Mouse (Mus musculus) embryonic fibroblast, embryonic 13.5 days (primary cell): ENCODE measurements around the gene Atrnl1. TPM values are rescaled to one million over a fixed set of nuclear protein-coding genes. Genes with fewer than 3 reads are reported as not detected.
A peak's percentile ranks its signal among the peaks of the same experiment; 100 is the strongest.
"Not testable (repeated sequence)": the region's sequence is repeated elsewhere in the genome, so short reads cannot be mapped to it uniquely, and the experiment has no call there.

Source experiments
- H3K27ac ChIP-seq: 2 replicates; pipeline ENCODE4 v1.5.1; 2012; ENCODE audit warnings: low read length, control low read depth, inconsistent platforms; ENCODE audit not compliant: insufficient read depth
- H3K4me1 ChIP-seq: 2 replicates; pipeline ENCODE4 v1.6.1; 2011; ENCODE audit warnings: low read length; ENCODE audit not compliant: control insufficient read depth, insufficient read depth
- H3K4me3 ChIP-seq: 2 replicates; pipeline ENCODE4 v1.5.1; 2011; ENCODE audit warnings: mild to moderate bottlenecking, control low read depth, low read length; ENCODE audit not compliant: insufficient read depth
- CTCF ChIP-seq: IDR thresholded peaks from 2 replicates; pipeline ENCODE4 v1.5.1; 2011; ENCODE audit warnings: mild to moderate bottlenecking, control low read depth, low read length, moderate library complexity, borderline replicate concordance; ENCODE audit not compliant: insufficient read depth
- POLR2A ChIP-seq: IDR thresholded peaks from 2 replicates; pipeline ENCODE4 v1.6.1; 2011; ENCODE audit warnings: low read depth, mild to moderate bottlenecking, control low read depth, low read length, moderate library complexity
- polyA plus RNA-seq: library from polyadenylated mRNA; stranded (reverse); fragments of >200 nt; gene quantifications from 2 replicates; pipeline ENCODE4 v1.2.4, GENCODE M21; 2011; ENCODE audit warnings: low read depth; ENCODE audit not compliant: missing spikeins, insufficient read length

The Atrnl1 gene
- polyA plus RNA-seq, 1 experiment: 29.4 TPM

- Histone ChIP-seq H3K4me3 (no peak overlapping the region), H3K4me1 (no peaks in the 10 kb centered on the region), H3K27ac (no peak overlapping the region)
- TF ChIP-seq POLR2A (no peak), CTCF (no peak)
Measured at GRCm38 (mm10) chr19:57963874-57964273, 353.0 kb downstream of the Atrnl1 start.

DNA sequence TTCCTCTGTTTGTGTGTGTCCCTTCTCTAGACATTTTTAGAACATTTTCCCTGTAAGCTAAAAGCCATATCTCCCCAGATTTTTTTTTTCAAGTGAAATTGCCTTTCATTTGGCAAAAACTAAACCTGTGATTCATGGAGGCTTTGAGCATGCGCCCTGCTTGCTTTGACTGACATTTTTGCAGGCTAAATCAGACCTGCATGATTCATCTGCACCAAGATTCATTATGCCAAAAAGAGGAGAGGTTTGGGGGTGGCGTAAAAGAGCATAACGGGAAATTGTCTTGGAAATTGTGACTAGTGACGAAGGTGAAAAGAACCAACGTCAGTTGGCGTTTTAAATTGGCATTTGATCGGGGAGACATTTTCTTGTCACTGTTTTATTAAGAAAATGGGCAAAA lies 358.9 kb downstream of the Atrnl1 start:
- TF ChIP-seq CTCF (no peak), POLR2A (no peak)
- peak overlapping the region; percentile 89 for H3K27ac ChIP-seq
- H3K4me1 ChIP-seq: peaks cover 8% of the 10 kb centered on the region
- no peak overlapping the region for H3K4me3 ChIP-seq

- H3K4me1 ChIP-seq: peaks cover 8% of the 10 kb centered on the region
- peak overlapping the region; percentile 89 for H3K27ac ChIP-seq
- H3K4me3 ChIP-seq: no peak overlapping the region
- TF ChIP-seq POLR2A: no peak
- no peak for TF ChIP-seq CTCF
Measured at GRCm38 (mm10) chr19:57970342-57970895, 359.6 kb downstream of the Atrnl1 start.

GRCm38 (mm10) chr19:57975201-57975600 lies 364.4 kb downstream of the Atrnl1 start:
- TF ChIP-seq CTCF (no peak), POLR2A (no peak)
- no peak overlapping the region for H3K27ac ChIP-seq

GRCm38 (mm10) chr19:57985918-57986900 lies 375.4 kb downstream of the Atrnl1 start:
- H3K27ac ChIP-seq: no peak overlapping the region
- TF ChIP-seq POLR2A (no peak), CTCF (no peak)
- H3K4me1 ChIP-seq: peaks cover 3% of the 10 kb centered on the region; the same call in 1 of the 2 replicates
- H3K4me3 ChIP-seq: no peak overlapping the region

More at GRCm38 (mm10) chr19:57975201-57975600, 364.4 kb downstream of the Atrnl1 start:
- H3K4me3 ChIP-seq: no peak overlapping the region
- peaks cover 4% of the 10 kb centered on the region for H3K4me1 ChIP-seq

DNA sequence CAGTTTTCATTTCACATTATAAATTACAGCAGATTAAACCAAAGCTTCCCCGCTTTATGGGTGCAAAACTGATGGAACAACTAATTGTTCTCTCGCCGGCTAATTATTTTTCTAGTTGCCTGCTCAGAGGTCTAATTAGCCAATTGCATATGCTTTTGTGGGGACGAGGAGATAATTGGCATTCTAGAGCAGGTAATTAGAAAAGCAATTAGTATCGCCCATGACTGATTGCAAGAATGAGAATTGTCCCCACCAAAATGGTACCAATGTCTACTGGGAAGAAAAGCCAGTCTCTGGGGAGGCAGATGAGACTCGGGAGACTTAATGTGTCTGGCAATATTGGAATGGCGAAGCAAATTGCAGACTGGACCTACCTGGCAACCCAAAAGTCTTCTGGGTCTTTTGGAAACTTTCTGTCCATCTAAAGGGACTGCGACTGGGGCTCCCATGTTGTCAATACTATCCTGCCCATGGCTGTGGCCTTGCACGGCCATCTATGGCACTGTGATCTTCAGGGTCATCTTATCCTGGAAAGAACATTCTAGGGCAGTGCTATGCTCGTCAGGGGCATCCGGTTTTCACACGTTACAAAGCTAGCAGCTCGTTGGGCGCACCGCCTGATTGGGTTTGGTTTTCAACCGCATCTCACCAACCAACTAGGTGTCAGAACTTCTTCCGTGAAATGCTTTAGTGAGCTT lies 377.0 kb downstream of the Atrnl1 start:
- Histone ChIP-seq H3K27ac (no peak overlapping the region), H3K4me3 (no peak overlapping the region), H3K4me1 (peaks cover 3% of the 10 kb centered on the region; the same call in 1 of the 2 replicates)
- TF ChIP-seq POLR2A (no peak), CTCF (no peak)

GRCm38 (mm10) chr19:57988559-57989093 lies 377.8 kb downstream of the Atrnl1 start:
- TF ChIP-seq POLR2A (no peak), CTCF (no peak)
- Histone ChIP-seq H3K27ac (no peak overlapping the region), H3K4me3 (no peak overlapping the region), H3K4me1 (peaks cover 3% of the 10 kb centered on the region; the same call in 1 of the 2 replicates)

GRCm38 (mm10) chr19:57991099-57991760 lies 380.4 kb downstream of the Atrnl1 start:
- Histone ChIP-seq H3K27ac (no peak overlapping the region), H3K4me1 (peaks cover 2% of the 10 kb centered on the region; the same call in 1 of the 2 replicates), H3K4me3 (no peak overlapping the region)
- no peak for TF ChIP-seq CTCF
- no peak for TF ChIP-seq POLR2A

GRCm38 (mm10) chr19:57994174-57994833 lies 383.5 kb downstream of the Atrnl1 start:
- not testable (repeated sequence) for H3K4me1 ChIP-seq, H3K27ac ChIP-seq

More at GRCm38 (mm10) chr19:57994174-57994833, 383.5 kb downstream of the Atrnl1 start:
- not testable (repeated sequence) for H3K4me3 ChIP-seq
